Mouse (Mus musculus): ENCODE results near the gene Kiss1r. TPM values are rescaled to one million over a fixed set of nuclear protein-coding genes. Genes with fewer than 3 reads are reported as not detected.

Gene Kiss1r
- polyA plus RNA-seq, 1 experiment from 2014 or later: 0.68 TPM

GRCm38 (mm10) chr10:79933861-79934260, 17.1 kb downstream of the Kiss1r start:
- Histone ChIP-seq H3K36me3 (ENCODE audit: control insufficient read depth, insufficient read depth, low read length) (peaks cover 24% of the 10 kb centered on the region; the same call in 1 of the 2 replicates), H3K4me3 (ENCODE audit: low read length) (no peak overlapping the region), H3K4me1 (ENCODE audit: control insufficient read depth, insufficient read depth, low read length) (peaks cover 82% of the 10 kb centered on the region), H3K9ac (ENCODE audit: low read depth, low read length) (peak overlapping the region; percentile 47; the same call in 1 of the 2 replicates), H3K27me3 (replicated peaks; ENCODE audit: control insufficient read depth, insufficient read depth, low read length) (no peaks in the 10 kb centered on the region), H3K9me3 (ENCODE audit: control insufficient read depth, low read length) (no peaks in the 10 kb centered on the region), H3K4me2 (ENCODE audit: low read depth, low read length) (no peak overlapping the region), H3K27ac (ENCODE audit: low read length) (peak overlapping the region; percentile 49; the same call in 1 of the 2 replicates)
- no peak for ATAC-seq
- 76% methylated on average over 6 of the region's 6 CpGs for WGBS

GRCm38 (mm10) chr10:79934272-79934721, 17.5 kb downstream of the Kiss1r start:
- Histone ChIP-seq H3K27ac (ENCODE audit: low read length) (peak overlapping the region; percentile 49), H3K27me3 (replicated peaks; ENCODE audit: control insufficient read depth, insufficient read depth, low read length) (no peaks in the 10 kb centered on the region), H3K9ac (ENCODE audit: low read depth, low read length) (peak overlapping the region; percentile 47), H3K4me3 (ENCODE audit: low read length) (no peak overlapping the region), H3K4me1 (ENCODE audit: control insufficient read depth, insufficient read depth, low read length) (peaks cover 80% of the 10 kb centered on the region), H3K36me3 (ENCODE audit: control insufficient read depth, insufficient read depth, low read length) (peaks cover 24% of the 10 kb centered on the region; the same call in 1 of the 2 replicates), H3K4me2 (ENCODE audit: low read depth, low read length) (no peak overlapping the region), H3K9me3 (ENCODE audit: control insufficient read depth, low read length) (no peaks in the 10 kb centered on the region)
- 45% methylated on average over 13 of the region's 13 CpGs for WGBS
- ATAC-seq: 0 out of 2 replicates have a peak, but pooled peaks have one; percentile 4

GRCm38 (mm10) chr10:79934794-79935569, 18.2 kb downstream of the Kiss1r start:
- Histone ChIP-seq H3K9me3 (ENCODE audit: control insufficient read depth, low read length) (no peaks in the 10 kb centered on the region), H3K4me1 (ENCODE audit: control insufficient read depth, insufficient read depth, low read length) (peaks cover 78% of the 10 kb centered on the region), H3K36me3 (ENCODE audit: control insufficient read depth, insufficient read depth, low read length) (peaks cover 26% of the 10 kb centered on the region; the same call in 1 of the 2 replicates), H3K9ac (ENCODE audit: low read depth, low read length) (no peak overlapping the region), H3K4me3 (ENCODE audit: low read length) (no peak overlapping the region), H3K27me3 (replicated peaks; ENCODE audit: control insufficient read depth, insufficient read depth, low read length) (no peaks in the 10 kb centered on the region), H3K27ac (ENCODE audit: low read length) (no peak overlapping the region), H3K4me2 (ENCODE audit: low read depth, low read length) (no peak overlapping the region)
- WGBS: 85% methylated on average over 16 of the region's 16 CpGs
- ATAC-seq: no peak

- peak overlapping the region; percentile 3; the same call in 1 of the 2 replicates for H3K4me3 ChIP-seq (ENCODE audit: low read length)
- 47% methylated on average over 10 of the region's 10 CpGs for WGBS
- H3K9ac ChIP-seq (ENCODE audit: low read depth, low read length): peak overlapping the region; percentile 46; the same call in 1 of the 2 replicates
- peak overlapping the region; percentile 28 for H3K4me2 ChIP-seq (ENCODE audit: low read depth, low read length)
- H3K36me3 ChIP-seq (ENCODE audit: control insufficient read depth, insufficient read depth, low read length): peaks cover 21% of the 10 kb centered on the region; the same call in 1 of the 2 replicates
- H3K27me3 ChIP-seq (replicated peaks; ENCODE audit: control insufficient read depth, insufficient read depth, low read length): no peaks in the 10 kb centered on the region
- H3K4me1 ChIP-seq (ENCODE audit: control insufficient read depth, insufficient read depth, low read length): peaks cover 70% of the 10 kb centered on the region
- H3K9me3 ChIP-seq (ENCODE audit: control insufficient read depth, low read length): no peaks in the 10 kb centered on the region
- peak; percentile 10; the same call in 1 of the 2 replicates for ATAC-seq
- H3K27ac ChIP-seq (ENCODE audit: low read length): peak overlapping the region; percentile 85
Observed at GRCm38 (mm10) chr10:79936284-79936910, 19.6 kb downstream of the Kiss1r start.

- 45% methylated on average over 27 of the region's 27 CpGs for WGBS
- Histone ChIP-seq H3K36me3 (ENCODE audit: control insufficient read depth, insufficient read depth, low read length) (peaks cover 16% of the 10 kb centered on the region; the same call in 1 of the 2 replicates), H3K9me3 (ENCODE audit: control insufficient read depth, low read length) (no peaks in the 10 kb centered on the region), H3K27me3 (replicated peaks; ENCODE audit: control insufficient read depth, insufficient read depth, low read length) (no peaks in the 10 kb centered on the region), H3K4me2 (ENCODE audit: low read depth, low read length) (peak overlapping the region; percentile 28), H3K27ac (ENCODE audit: low read length) (peak overlapping the region; percentile 85), H3K4me3 (ENCODE audit: low read length) (peak overlapping the region; percentile 3; the same call in 1 of the 2 replicates), H3K4me1 (ENCODE audit: control insufficient read depth, insufficient read depth, low read length) (peaks cover 64% of the 10 kb centered on the region), H3K9ac (ENCODE audit: low read depth, low read length) (peak overlapping the region; percentile 46; the same call in 1 of the 2 replicates)
- peak; percentile 54 for ATAC-seq
Observed at GRCm38 (mm10) chr10:79936911-79937441, 20.2 kb downstream of the Kiss1r start.

- H3K27ac ChIP-seq (ENCODE audit: low read length): peak overlapping the region; percentile 1; the same call in 1 of the 2 replicates
- no peak for ATAC-seq
- no peak overlapping the region for H3K4me2 ChIP-seq (ENCODE audit: low read depth, low read length)
- H3K36me3 ChIP-seq (ENCODE audit: control insufficient read depth, insufficient read depth, low read length): peaks cover 12% of the 10 kb centered on the region; the same call in 1 of the 2 replicates
- no peaks in the 10 kb centered on the region for H3K27me3 ChIP-seq (replicated peaks; ENCODE audit: control insufficient read depth, insufficient read depth, low read length)
- H3K4me1 ChIP-seq (ENCODE audit: control insufficient read depth, insufficient read depth, low read length): peaks cover 57% of the 10 kb centered on the region
- peak overlapping the region; percentile 14; the same call in 1 of the 2 replicates for H3K9ac ChIP-seq (ENCODE audit: low read depth, low read length)
- H3K4me3 ChIP-seq (ENCODE audit: low read length): no peak overlapping the region
- no peaks in the 10 kb centered on the region for H3K9me3 ChIP-seq (ENCODE audit: control insufficient read depth, low read length)
- 67% methylated on average over 11 of the region's 11 CpGs for WGBS
Observed at GRCm38 (mm10) chr10:79937775-79938526, 21.2 kb downstream of the Kiss1r start.

GRCm38 (mm10) chr10:79940749-79941148, 24.0 kb downstream of the Kiss1r start:
- Histone ChIP-seq H3K4me1 (ENCODE audit: control insufficient read depth, insufficient read depth, low read length) (peaks cover 51% of the 10 kb centered on the region), H3K4me3 (ENCODE audit: low read length) (no peak overlapping the region), H3K27ac (ENCODE audit: low read length) (no peak overlapping the region; the same call in 1 of the 2 replicates), H3K9ac (ENCODE audit: low read depth, low read length) (no peak overlapping the region), H3K27me3 (replicated peaks; ENCODE audit: control insufficient read depth, insufficient read depth, low read length) (no peaks in the 10 kb centered on the region), H3K4me2 (ENCODE audit: low read depth, low read length) (no peak overlapping the region), H3K36me3 (ENCODE audit: control insufficient read depth, insufficient read depth, low read length) (0 out of 2 replicates have a peak, but pooled peaks cover 8% of the 10 kb centered on the region), H3K9me3 (ENCODE audit: control insufficient read depth, low read length) (no peaks in the 10 kb centered on the region)
- no peak for ATAC-seq
- 55% methylated on average over 7 of the region's 7 CpGs for WGBS

GRCm38 (mm10) chr10:79942988-79943387, 26.2 kb downstream of the Kiss1r start:
- peaks cover 50% of the 10 kb centered on the region for H3K4me1 ChIP-seq (ENCODE audit: control insufficient read depth, insufficient read depth, low read length)
- H3K27ac ChIP-seq (ENCODE audit: low read length): peak overlapping the region; percentile 91
- H3K4me2 ChIP-seq (ENCODE audit: low read depth, low read length): no peak overlapping the region; the same call in 1 of the 2 replicates
- WGBS: 66% methylated on average over 1 of the region's 1 CpGs
- no peak overlapping the region; the same call in 1 of the 2 replicates for H3K9ac ChIP-seq (ENCODE audit: low read depth, low read length)
- peak; percentile 1 for ATAC-seq
- H3K27me3 ChIP-seq (replicated peaks; ENCODE audit: control insufficient read depth, insufficient read depth, low read length): no peaks in the 10 kb centered on the region
- no peaks in the 10 kb centered on the region for H3K9me3 ChIP-seq (ENCODE audit: control insufficient read depth, low read length)
- no peak overlapping the region for H3K4me3 ChIP-seq (ENCODE audit: low read length)
- 0 out of 2 replicates have a peak, but pooled peaks cover 5% of the 10 kb centered on the region for H3K36me3 ChIP-seq (ENCODE audit: control insufficient read depth, insufficient read depth, low read length)

Measured in intestine, embryonic 16.5 days (tissue).